Mouse (Mus musculus) olfactory bulb, adult 2 months (tissue): Measurements from ENCODE around the gene Prrt4.

Experiments
- CTCF ChIP-seq: fragments of 200-500 bp; IDR thresholded peaks from 2 replicates; pipeline ENCODE4 v1.5.1; 2012; ENCODE audit warnings: low read depth, mild to moderate bottlenecking, low read length, moderate library complexity; ENCODE audit not compliant: insufficient read depth
- POLR2A ChIP-seq: fragments of 200-500 bp; IDR thresholded peaks from 2 replicates; pipeline ENCODE4 v1.6.1; 2012; ENCODE audit warnings: mild to moderate bottlenecking, low read depth, low read length, moderate library complexity; ENCODE audit not compliant: insufficient read depth

- TF ChIP-seq CTCF, result no peak
- no peak for TF ChIP-seq POLR2A
Observed at GRCm38 (mm10) chr6:29166196-29166595, 13.2 kb downstream of the Prrt4 start.
